Mouse (Mus musculus): ENCODE measurements around the gene Akap13.
"Not testable (repeated sequence)": the region's sequence is repeated elsewhere in the genome, so short reads cannot be mapped to it uniquely, and the experiment has no call there.

Gene Akap13

GRCm38 (mm10) chr7:75781298-75781947 is 326.1 kb downstream of the Akap13 start:
- no peak for DNase-seq

GRCm38 (mm10) chr7:75781948-75782722 is 326.8 kb downstream of the Akap13 start:
- DNase-seq = peak; percentile 70

- no peak for DNase-seq
These were observed 327.3 kb downstream of the Akap13 start for GRCm38 (mm10) chr7:75782723-75783011.

GRCm38 (mm10) chr7:75785388-75786328 is 330.3 kb downstream of the Akap13 start:
- DNase-seq = no peak

- DNase-seq = no peak
These were observed 331.5 kb downstream of the Akap13 start for GRCm38 (mm10) chr7:75786812-75787211.

- no peak for DNase-seq
These were observed 332.0 kb downstream of the Akap13 start for GRCm38 (mm10) chr7:75787371-75787770.

- not testable (repeated sequence) for DNase-seq
These were observed 332.9 kb downstream of the Akap13 start for GRCm38 (mm10) chr7:75788069-75788800.

- not testable (repeated sequence) for DNase-seq
These were observed 333.4 kb downstream of the Akap13 start for GRCm38 (mm10) chr7:75788801-75789135.

- no peak for DNase-seq
These were observed 334.4 kb downstream of the Akap13 start for GRCm38 (mm10) chr7:75789746-75790145.

- not testable (repeated sequence) for DNase-seq
These were observed 335.9 kb downstream of the Akap13 start for GRCm38 (mm10) chr7:75791092-75791837.

- no peak for DNase-seq
These were observed 337.8 kb downstream of the Akap13 start for GRCm38 (mm10) chr7:75793091-75793490.

- DNase-seq = no peak
These were observed 338.5 kb downstream of the Akap13 start for GRCm38 (mm10) chr7:75793654-75794335.

GRCm38 (mm10) chr7:75795106-75795505 is 339.8 kb downstream of the Akap13 start:
- no peak for DNase-seq

- no peak for DNase-seq
These were observed 341.1 kb downstream of the Akap13 start for GRCm38 (mm10) chr7:75796474-75796873.

GRCm38 (mm10) chr7:75800530-75800929 is 345.2 kb downstream of the Akap13 start:
- DNase-seq = no peak

GRCm38 (mm10) chr7:75801022-75801421 is 345.7 kb downstream of the Akap13 start:
- DNase-seq = no peak

GRCm38 (mm10) chr7:75801621-75802358 is 346.5 kb downstream of the Akap13 start:
- DNase-seq = no peak

- DNase-seq = no peak
These were observed 347.6 kb downstream of the Akap13 start for GRCm38 (mm10) chr7:75802887-75803286.

All from right cerebral cortex, postnatal 14 days (tissue).